Mouse (Mus musculus): ENCODE measurements around the gene Gadl1.

DNA sequence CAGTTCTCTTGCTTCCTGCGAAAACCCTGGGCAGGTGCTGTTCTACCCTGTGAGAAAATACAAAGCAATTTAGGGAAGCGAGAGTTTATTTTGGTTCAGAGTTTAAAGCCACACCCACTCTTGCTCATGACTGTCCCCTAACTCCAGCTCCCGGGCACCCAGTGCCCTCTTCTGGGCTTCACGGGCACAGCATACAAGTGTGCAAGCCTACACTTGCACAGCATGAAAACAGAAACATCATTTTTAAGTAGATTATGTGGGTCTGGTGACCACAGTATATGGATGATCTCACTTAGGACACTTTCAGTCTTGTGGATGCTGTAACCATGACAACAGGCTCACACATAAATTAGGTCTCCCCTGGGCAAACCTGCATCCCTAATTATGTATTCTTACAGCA is 149.9 kb downstream of the Gadl1 start:
- TF ChIP-seq POLR2A (IDR thresholded peaks at IDR 0.05; ENCODE audit: insufficient read length, low read depth) (no peak), POLR2AphosphoS2 (IDR thresholded peaks at IDR 0.05; ENCODE audit: insufficient read length, low read depth) (no peak), MAX (IDR thresholded peaks at IDR 0.05; ENCODE audit: low read depth) (no peak), MYOG (IDR thresholded peaks at IDR 0.05; ENCODE audit: control insufficient read depth in 1 of 3, insufficient read depth in 1 of 3, insufficient read length in 2 of 3, low read depth in 2 of 3) (no peak), SRF (IDR thresholded peaks at IDR 0.05; ENCODE audit: control insufficient read depth, insufficient read length, low read depth) (no peak), TCF3 (IDR thresholded peaks at IDR 0.05; ENCODE audit: insufficient read length, low read depth) (no peak), CEBPB (IDR thresholded peaks at IDR 0.05; ENCODE audit: insufficient read depth, poor library complexity, severe bottlenecking) (no peak), E2F4 (IDR thresholded peaks at IDR 0.05; ENCODE audit: insufficient read depth) (no peak)
